Mouse (Mus musculus): ENCODE results near the gene Otud4. TPM values are rescaled to one million over a fixed set of nuclear protein-coding genes. Genes with fewer than 3 reads are reported as not detected.

Gene Otud4
- polyA plus RNA-seq, 2 experiments from 2014 or later, result 13.1 to 20.5 TPM

Other genes starting within 250 kb of the Otud4 start
- 1 to 10 TPM; 4.7 to 5.4 TPM for gene Smad1, start 240.1 kb upstream of the Otud4 start, polyA plus RNA-seq (2017; shearing (Covaris generic))
- gene Abce1, start 72.1 kb downstream of the Otud4 start, polyA plus RNA-seq (2017; shearing (Covaris generic)), result 10 to 100 TPM; 73.8 to 82.0 TPM
- gene Anapc10, start 72.2 kb downstream of the Otud4 start, polyA plus RNA-seq (2017; shearing (Covaris generic)), result 10 to 100 TPM; 23.2 to 25.3 TPM

Data from activated CD4-positive, CD25-positive, alpha-beta regulatory T cell, adult 4 months (primary cell).